Mouse (Mus musculus) left cerebral cortex, postnatal 14 days (tissue): ENCODE measurements around the gene Mast2. TPM values are rescaled to one million over a fixed set of nuclear protein-coding genes. Genes with fewer than 3 reads are reported as not detected.

Experiments used
- DNase-seq, 2 experiments: peaks; one replicate each; pipeline ENCODE4 v3.0.0; 2021 to 2022; ENCODE audit warnings: low spot score in 2 of 2, mixed read lengths in 1 of 2
- intact Hi-C: fragments of 180-260 bp; cut with DNase I; formaldehyde crosslinking; loops from one replicate; pipeline ENCODE4 v1.15.1; 2025
- long read RNA-seq, 2 experiments: library from polyadenylated mRNA; stranded (forward); transcript quantifications; one replicate each; pipeline ENCODE4 v2.0.0; 2021
- total RNA-seq, 2 experiments: library from RNA; stranded (reverse); gene quantifications; 2 replicates each; pipeline ENCODE4 v1.2.3; 2021

The Mast2 gene
- 10 to 100 TPM; 93.4 to 95.0 TPM for total RNA-seq
- long read RNA-seq, experiment 1, full-length matches to known transcripts: 8 of 66 reads
- long read RNA-seq, experiment 1, partial matches to known transcripts: 16 of 66 reads
- long read RNA-seq, experiment 1, other reads (novel, unspliced or antisense): 42 of 66 reads
- long read RNA-seq, experiment 2, full-length matches to known transcripts: 2 of 52 reads
- long read RNA-seq, experiment 2, partial matches to known transcripts: 16 of 52 reads
- long read RNA-seq, experiment 2, other reads (novel, unspliced or antisense): 34 of 52 reads

- intact Hi-C loops: loop anchor here (5.0 kb wide), 1 partner anchor 43 kb away; the partner anchor contains the start of gene Ipp
Observed at GRCm38 (mm10) chr4:116464126-116464981, at the start of gene Mast2. Mast2 (minus strand) TSS chr4:116464183.

DNA sequence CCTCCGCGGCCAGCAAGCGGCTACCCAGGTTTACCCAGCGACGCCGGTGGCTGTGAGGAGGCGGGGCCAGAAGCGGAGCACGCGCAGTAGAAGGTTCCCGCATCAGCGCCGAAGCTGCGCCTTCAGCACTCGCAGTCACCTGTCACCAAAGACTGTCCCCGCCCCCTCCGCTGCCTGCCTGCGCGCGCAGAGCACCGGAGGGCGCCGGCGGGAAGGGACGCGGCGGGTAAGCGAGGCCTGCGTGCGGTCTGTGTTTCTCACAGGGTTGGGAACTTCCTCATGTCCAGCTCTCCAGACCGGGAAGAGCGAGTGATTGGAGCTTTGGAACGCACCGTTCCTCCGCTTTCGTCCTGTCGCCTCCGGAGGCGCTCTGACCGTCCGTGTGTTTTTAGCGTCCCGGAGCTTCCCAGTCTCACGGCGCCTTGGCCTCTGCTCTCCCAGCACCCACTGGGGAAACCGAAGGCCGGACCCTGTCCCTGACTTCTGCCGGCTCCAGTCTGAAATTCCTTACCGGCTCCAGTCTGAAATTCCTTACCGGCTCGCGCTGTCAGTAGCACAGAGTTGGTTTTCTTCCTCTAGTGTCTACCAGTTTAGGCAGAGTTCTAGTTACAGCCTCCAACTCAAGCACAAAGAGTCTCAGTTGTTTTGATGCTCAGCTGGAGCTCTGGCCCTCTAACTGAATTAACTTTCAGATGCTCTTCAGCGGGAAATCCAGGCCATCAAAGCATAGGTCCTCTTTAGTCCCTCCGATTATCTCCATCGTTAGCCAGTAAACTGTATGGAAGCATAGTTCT is 43.6 kb upstream of the Mast2 start, which contains the start of gene Ipp:
Gene Ipp (plus strand): TSS at position 125 of the 794 bp plus-strand sequence.
- intact Hi-C loops: loop anchor here (5.0 kb wide), 1 partner anchor 45 kb away; the partner anchor contains the start of gene Mast2
- peak; percentile 96 to 97 for DNase-seq

More at GRCm38 (mm10) chr4:116464126-116464981, at the start of gene Mast2:
- DNase-seq: peak; percentile 73 to 80

DNA sequence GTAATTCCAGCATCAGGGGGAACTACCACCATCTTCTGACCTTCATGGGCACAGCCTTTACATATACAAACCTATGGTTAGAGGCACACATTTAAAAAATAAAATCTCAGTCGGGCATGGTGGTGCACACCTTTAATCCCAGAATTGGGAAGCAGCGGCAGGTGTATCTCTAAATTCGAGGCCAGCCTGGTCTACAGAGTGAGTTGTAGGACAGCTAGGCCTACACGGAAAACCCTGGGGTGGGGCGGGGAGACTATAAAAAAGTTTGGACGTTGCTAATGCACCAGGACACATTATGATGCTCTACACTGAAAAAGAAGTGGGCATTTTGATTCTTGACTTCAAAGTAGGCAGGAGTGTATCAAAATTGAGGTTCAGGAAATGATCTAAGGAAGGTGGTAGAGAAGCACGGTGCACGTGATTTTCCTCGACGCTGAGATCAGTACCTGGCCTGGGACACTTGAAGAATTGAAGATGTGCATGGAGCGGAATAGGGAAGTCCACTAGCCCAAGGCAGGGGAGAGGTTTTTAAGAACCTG is 43.0 kb upstream of the Mast2 start:
- no peak for DNase-seq
- intact Hi-C loops: loop anchor here (5.0 kb wide), 1 partner anchor 45 kb away; the partner anchor contains the start of gene Mast2

DNA sequence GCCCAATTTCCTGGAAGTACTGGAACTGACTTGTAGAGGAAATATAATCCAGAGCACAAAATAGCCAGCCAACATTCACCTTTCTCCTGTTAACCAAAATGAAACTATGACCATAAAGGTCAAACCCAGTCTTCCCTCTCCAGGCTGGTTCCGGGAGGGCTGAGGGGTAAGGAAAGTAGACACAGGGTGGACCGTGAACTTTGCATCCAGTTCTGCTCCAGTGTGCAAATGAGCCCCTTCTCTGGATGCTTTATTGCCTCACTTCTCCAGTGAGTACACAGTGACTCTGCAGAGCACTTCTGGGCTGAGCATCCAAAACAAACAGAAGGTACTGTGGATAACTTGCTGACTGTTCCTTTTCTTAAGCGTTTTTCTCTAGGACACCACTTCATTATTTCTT is 36.0 kb upstream of the Mast2 start:
- no peak for DNase-seq
- intact Hi-C loops: no loop called here

- intact Hi-C loops: no loop called here
- DNase-seq: no peak
Observed at GRCm38 (mm10) chr4:116493646-116494045, 29.7 kb upstream of the Mast2 start.

- DNase-seq: no peak
- intact Hi-C loops: no loop called here
Observed at GRCm38 (mm10) chr4:116492460-116492859, 28.5 kb upstream of the Mast2 start.

- intact Hi-C loops: no loop called here
- DNase-seq: no peak
Observed at GRCm38 (mm10) chr4:116491886-116492285, 27.9 kb upstream of the Mast2 start.

DNA sequence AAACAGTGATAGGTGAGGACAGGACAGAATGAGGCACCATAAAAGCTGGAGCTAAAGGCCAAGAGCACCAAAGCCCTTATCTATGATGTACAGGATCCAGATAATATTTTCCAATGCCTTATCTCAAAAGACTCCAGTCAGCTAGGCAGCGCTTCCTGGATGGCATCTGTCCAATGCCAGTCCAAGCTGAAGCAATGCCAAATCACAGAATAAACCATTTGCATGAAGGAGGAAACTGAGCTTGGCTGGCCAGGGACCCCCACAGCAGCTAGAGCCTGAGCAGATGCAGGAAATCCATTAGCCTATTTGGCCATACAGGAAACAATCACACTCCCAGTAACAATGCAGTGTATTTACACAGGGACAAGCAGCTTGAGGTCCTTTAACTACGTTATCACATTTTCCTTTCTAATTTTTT is 27.1 kb upstream of the Mast2 start:
- intact Hi-C loops: no loop called here
- peak; percentile 3 to 13 for DNase-seq

- no peak for DNase-seq
- intact Hi-C loops: no loop called here
Observed at GRCm38 (mm10) chr4:116483476-116483875, 19.5 kb upstream of the Mast2 start.

DNA sequence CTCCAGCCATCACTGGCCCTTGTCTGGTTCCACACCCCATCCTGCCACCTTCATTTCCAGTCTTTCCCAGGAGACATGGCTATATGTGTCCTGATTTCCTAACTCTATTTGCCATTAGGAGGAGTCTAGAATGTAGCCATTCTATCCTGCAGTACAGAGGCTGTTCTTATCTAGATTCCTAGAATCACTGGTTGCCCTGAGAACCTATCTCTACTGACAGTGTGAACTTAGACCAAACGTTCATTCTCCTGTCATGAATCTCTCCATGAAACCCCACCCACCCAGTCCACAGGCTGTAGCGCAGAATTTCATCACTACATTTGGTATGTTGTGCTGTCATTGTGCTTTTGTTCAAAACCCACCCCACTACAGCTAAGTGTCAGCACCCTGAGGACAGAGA is 17.3 kb upstream of the Mast2 start:
- intact Hi-C loops: no loop called here
- no peak for DNase-seq

- DNase-seq: peak; percentile 6 to 26
- intact Hi-C loops: loop anchor here (5.0 kb wide), 1 partner anchor 44 kb away; the partner anchor contains the start of gene Ipp
Observed at GRCm38 (mm10) chr4:116463231-116464125, 505 bp downstream of the Mast2 start.

- intact Hi-C loops: loop anchor here (5.0 kb wide), 1 partner anchor 45 kb away; the partner anchor contains the start of gene Ipp
- DNase-seq: no peak
Observed at GRCm38 (mm10) chr4:116461943-116462342, 2.0 kb downstream of the Mast2 start.

- DNase-seq: no peak
- intact Hi-C loops: no loop called here
Observed at GRCm38 (mm10) chr4:116451553-116451952, 12.4 kb downstream of the Mast2 start.

DNA sequence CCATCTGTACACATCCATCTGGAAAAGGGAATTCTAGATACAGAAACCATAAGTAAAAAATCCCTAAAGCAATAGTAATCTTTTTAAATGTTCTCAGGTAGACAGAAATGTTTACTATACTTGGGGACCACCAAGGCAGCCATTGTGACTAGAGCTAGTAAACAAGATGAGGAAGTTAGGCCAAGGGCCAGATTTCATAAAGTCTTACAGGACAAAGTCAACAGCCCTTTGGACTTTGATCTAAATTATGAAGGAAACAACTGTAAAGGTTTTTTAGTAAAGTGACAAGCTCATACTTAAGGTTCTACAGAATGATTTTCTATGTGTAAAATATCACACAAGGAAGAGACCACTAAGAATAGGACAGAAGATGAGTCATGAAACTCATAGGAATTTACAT is 14.0 kb downstream of the Mast2 start:
- DNase-seq: no peak
- intact Hi-C loops: no loop called here

DNA sequence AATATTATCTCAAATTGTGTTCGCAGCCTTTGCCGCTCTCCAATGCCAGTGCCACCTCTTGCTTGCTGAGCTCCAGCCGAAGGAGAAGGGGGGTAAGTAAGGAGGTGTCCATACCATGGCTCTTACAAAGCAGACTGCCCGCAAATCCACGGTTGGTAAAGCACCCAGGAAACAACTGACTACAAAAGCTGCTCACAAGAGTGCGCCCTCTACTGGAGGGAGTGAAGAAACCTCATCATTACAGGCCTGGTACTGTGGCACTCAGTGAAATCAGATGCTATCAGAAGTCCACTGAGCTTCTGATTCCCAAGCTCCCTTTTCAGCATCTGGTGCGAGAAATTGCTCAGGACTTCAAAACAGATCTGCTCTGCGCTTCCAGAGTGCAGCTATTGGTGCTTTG is 15.3 kb downstream of the Mast2 start:
- intact Hi-C loops: no loop called here
- DNase-seq: peak; percentile 21 to 34

DNA sequence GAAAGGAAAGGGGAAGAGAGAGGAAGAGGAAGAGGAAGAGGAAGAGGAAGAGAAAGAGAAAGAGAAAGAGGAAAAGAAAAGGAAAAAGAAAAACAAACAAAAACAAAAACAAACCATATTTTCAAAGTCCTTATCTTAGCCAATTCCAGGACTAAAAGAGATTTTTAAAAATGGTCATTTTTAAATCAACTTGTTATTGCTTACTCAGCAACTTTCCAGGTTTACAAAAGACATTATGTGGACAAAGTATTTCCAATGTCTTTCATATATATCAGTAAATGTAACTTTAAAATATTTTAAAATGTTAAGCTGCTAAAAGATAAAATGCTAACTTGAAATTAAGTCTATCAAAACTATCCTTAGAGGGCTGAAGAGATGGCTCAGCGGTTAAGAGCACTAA is 24.6 kb downstream of the Mast2 start:
- no peak for DNase-seq
- intact Hi-C loops: no loop called here

GRCm38 (mm10) chr4:116438561-116438960 is 25.4 kb downstream of the Mast2 start:
- intact Hi-C loops: no loop called here

GRCm38 (mm10) chr4:116435626-116436025 is 28.4 kb downstream of the Mast2 start:
- intact Hi-C loops: no loop called here
- no peak for DNase-seq

More at GRCm38 (mm10) chr4:116438561-116438960, 25.4 kb downstream of the Mast2 start:
- no peak for DNase-seq
